Mouse (Mus musculus) ES-CJ7 (cell line): ENCODE results near the gene Gsg1l2.

Experiments used
- DNase-seq: peaks from one replicate; pipeline ENCODE4 v3.0.0; 2011; ENCODE audit warnings: low read depth, low spot score

Gene Gsg1l2

GRCm38 (mm10) chr11:67774379-67774778 is at the start of gene Gsg1l2:
Gene Gsg1l2, plus strand, starts transcription at chr11:67774608.
- no peak for DNase-seq

- DNase-seq: no peak
Measured at GRCm38 (mm10) chr11:67727095-67727494, 47.3 kb upstream of the Gsg1l2 start.

GRCm38 (mm10) chr11:67728726-67729125 is 45.7 kb upstream of the Gsg1l2 start:
- DNase-seq: no peak

GRCm38 (mm10) chr11:67731056-67731455 is 43.4 kb upstream of the Gsg1l2 start:
- no peak for DNase-seq

GRCm38 (mm10) chr11:67733726-67734125 is 40.7 kb upstream of the Gsg1l2 start:
- DNase-seq: no peak

GRCm38 (mm10) chr11:67734597-67734996 is 39.8 kb upstream of the Gsg1l2 start:
- no peak for DNase-seq

GRCm38 (mm10) chr11:67738345-67738744 is 36.1 kb upstream of the Gsg1l2 start:
- no peak for DNase-seq

- DNase-seq: no peak
Measured at GRCm38 (mm10) chr11:67738846-67739490, 35.4 kb upstream of the Gsg1l2 start.

GRCm38 (mm10) chr11:67741569-67741968 is 32.8 kb upstream of the Gsg1l2 start:
- DNase-seq: no peak

- DNase-seq: no peak
Measured at GRCm38 (mm10) chr11:67756287-67756686, 18.1 kb upstream of the Gsg1l2 start.

GRCm38 (mm10) chr11:67757373-67758167 is 16.8 kb upstream of the Gsg1l2 start:
- DNase-seq: peak; percentile 17

GRCm38 (mm10) chr11:67771053-67771452 is 3.4 kb upstream of the Gsg1l2 start, which contains the start of gene Glp2r:
Gene Glp2r, minus strand, starts transcription at chr11:67771153.
- no peak for DNase-seq

GRCm38 (mm10) chr11:67771691-67772090 is 2.7 kb upstream of the Gsg1l2 start:
- DNase-seq: no peak

GRCm38 (mm10) chr11:67772577-67772976 is 1.8 kb upstream of the Gsg1l2 start:
- DNase-seq: peak; percentile 61

GRCm38 (mm10) chr11:67790182-67790581 is 15.8 kb downstream of the Gsg1l2 start:
- DNase-seq: no peak

GRCm38 (mm10) chr11:67797931-67798330 is 23.5 kb downstream of the Gsg1l2 start, which contains the start of gene Dhrs7c:
Gene Dhrs7c, plus strand, starts transcription at chr11:67798187.
- DNase-seq: no peak

- no peak for DNase-seq
Measured at GRCm38 (mm10) chr11:67800130-67800723, 25.8 kb downstream of the Gsg1l2 start.

- DNase-seq: no peak
Measured at GRCm38 (mm10) chr11:67801169-67801568, 26.8 kb downstream of the Gsg1l2 start.

GRCm38 (mm10) chr11:67805538-67805937 is 31.1 kb downstream of the Gsg1l2 start:
- no peak for DNase-seq

GRCm38 (mm10) chr11:67806832-67807597 is 32.6 kb downstream of the Gsg1l2 start:
- DNase-seq: peak; percentile 18

GRCm38 (mm10) chr11:67808051-67808450 is 33.6 kb downstream of the Gsg1l2 start:
- no peak for DNase-seq

- DNase-seq: no peak
Measured at GRCm38 (mm10) chr11:67811535-67811934, 37.1 kb downstream of the Gsg1l2 start.
